36 mouse cellular contexts compared by ENCODE assay signal in the genomic region with DNA sequence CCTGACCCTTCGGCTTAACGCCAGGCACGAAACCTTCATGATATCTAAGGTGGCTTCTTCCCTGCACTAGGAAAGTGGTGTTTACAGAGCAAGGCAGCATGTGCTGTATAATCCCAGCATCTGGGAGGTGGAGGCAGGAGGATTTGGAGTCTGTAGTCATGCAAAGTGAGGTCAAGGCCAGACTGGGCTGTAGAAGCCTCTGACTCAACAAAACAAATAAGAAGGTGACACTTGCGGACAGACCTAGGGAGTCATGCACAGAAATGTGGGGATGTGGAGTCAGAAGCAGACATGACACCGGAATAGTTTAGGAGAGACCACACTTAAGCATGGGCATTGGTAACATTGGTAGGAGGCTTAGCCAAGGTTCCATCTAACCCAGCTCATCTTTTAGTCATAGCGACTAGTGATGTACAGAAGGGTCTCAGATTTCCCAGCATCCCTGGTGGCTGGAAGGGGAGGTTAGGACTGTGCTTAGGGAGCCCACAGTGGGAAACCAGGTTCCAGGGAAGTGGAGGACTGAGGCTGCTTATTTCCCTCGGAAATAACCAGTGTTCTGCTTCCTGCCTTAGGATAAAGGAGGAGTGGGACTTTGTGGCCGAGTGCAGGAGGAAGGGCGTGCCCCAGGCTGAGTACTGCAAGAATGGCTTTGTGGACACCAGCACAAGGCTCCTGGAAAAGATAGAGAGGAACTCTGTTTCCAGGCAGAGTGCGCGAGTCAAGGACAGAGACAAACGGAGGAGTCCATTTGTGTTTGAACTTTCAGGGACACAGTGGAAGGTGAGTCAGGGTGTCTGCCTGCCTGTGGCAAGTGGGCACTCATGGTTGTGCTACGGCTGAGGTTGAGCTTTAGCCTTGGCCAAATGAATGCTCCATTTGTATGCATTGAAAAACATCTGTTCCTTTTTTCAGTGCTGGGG. TPM values are rescaled to one million over a fixed set of nuclear protein-coding genes. Genes with fewer than 3 reads are reported as not detected.
A peak's percentile ranks its signal among the peaks of the same experiment; 100 is the strongest.
DNase-seq lines count a peak whose midpoint lies in the region; ATAC-seq and TF ChIP-seq lines count a peak whose summit lies in the region.
"Had no signal": no experiment of that assay in that cellular context is flagged by ENCODE, and none has a peak within 500 bp of the region (broad histone marks: within the 10 kb centered on the region; RNA-seq: fewer than 3 reads in every experiment).

No protein-coding gene starts in this region.

- no peak overlapping the region for H3K4me3 ChIP-seq in lung, postnatal 0 days (ENCODE audit: low read depth, low read length)
- no peak overlapping the region for H3K4me3 ChIP-seq in limb, embryonic 10.5 days
- H3K4me3 ChIP-seq in cerebellum, adult 2 months (replicated peaks; ENCODE audit: insufficient read depth, low read depth, low read length), result no peak overlapping the region
- H3K4me3 ChIP-seq: embryonic facial prominence, embryonic 10.5 days; forebrain, embryonic 15.5 days; limb, embryonic 12.5 days; midbrain, embryonic 15.5 days; neural tube, embryonic 12.5 days had no signal

- no peak overlapping the region for H3K9ac ChIP-seq in lung, postnatal 0 days (replicated peaks; ENCODE audit: low read depth)
- H3K9ac ChIP-seq: forebrain, embryonic 15.5 days; limb, embryonic 12.5 days; liver, postnatal 0 days; midbrain, embryonic 15.5 days; neural tube, embryonic 12.5 days had no signal

- no peaks in the 10 kb centered on the region for H3K9me3 ChIP-seq in lung, postnatal 0 days (ENCODE audit: low read length)
- no peaks in the 10 kb centered on the region for H3K9me3 ChIP-seq in limb, embryonic 10.5 days (replicated peaks)
- H3K9me3 ChIP-seq: embryonic facial prominence, embryonic 10.5 days; forebrain, embryonic 15.5 days; G1E; limb, embryonic 12.5 days; midbrain, embryonic 15.5 days; neural tube, embryonic 12.5 days had no signal

- WGBS in lung, postnatal 0 days, result 73% methylated on average over 13 of the region's 13 CpGs
- WGBS in limb, embryonic 10.5 days, result 86% methylated on average over 13 of the region's 13 CpGs
- 85% methylated on average over 13 of the region's 13 CpGs for WGBS in cerebellum, adult 2 months

- H3K4me2 ChIP-seq in lung, postnatal 0 days (replicated peaks; ENCODE audit: low read depth, low read length), result no peak overlapping the region
- H3K4me2 ChIP-seq: forebrain, embryonic 15.5 days; heart, embryonic 11.5 days; limb, embryonic 12.5 days; liver, embryonic 11.5 days; midbrain, embryonic 15.5 days; neural tube, embryonic 12.5 days had no signal

- peak; percentile 40 for ATAC-seq in lung, postnatal 0 days
- ATAC-seq: activated CD4-positive, CD25-positive, alpha-beta regulatory T cell, adult 4 months; forebrain, embryonic 15.5 days; hindbrain, postnatal 0 days; intestine, embryonic 16.5 days; liver, postnatal 0 days; midbrain, embryonic 15.5 days; Patski had no signal

- no peak for TF ChIP-seq POLR2A in cerebellum, adult 2 months (IDR thresholded peaks at IDR 0.05; ENCODE audit: borderline replicate concordance, insufficient read depth, low read length)

- H3K4me1 ChIP-seq in lung, postnatal 0 days (ENCODE audit: insufficient read depth, low read depth, low read length), result no peaks in the 10 kb centered on the region
- H3K4me1 ChIP-seq in limb, embryonic 10.5 days, result peaks cover 5% of the 10 kb centered on the region; the same call in 1 of the 2 replicates
- no peaks in the 10 kb centered on the region for H3K4me1 ChIP-seq in cerebellum, adult 2 months (ENCODE audit: control insufficient read depth, insufficient read depth, low read length)
- H3K4me1 ChIP-seq: embryonic facial prominence, embryonic 10.5 days; forebrain, embryonic 15.5 days; midbrain, embryonic 15.5 days; neural tube, embryonic 12.5 days had no signal

- no peaks in the 10 kb centered on the region for H3K36me3 ChIP-seq in lung, postnatal 0 days (ENCODE audit: insufficient read depth, low read length)
- H3K36me3 ChIP-seq in limb, embryonic 10.5 days, result no peaks in the 10 kb centered on the region
- H3K36me3 ChIP-seq: embryonic facial prominence, embryonic 10.5 days; forebrain, embryonic 15.5 days; G1E; limb, embryonic 12.5 days; midbrain, embryonic 15.5 days; neural tube, embryonic 12.5 days had no signal

- DNase-seq in adrenal gland, adult (ENCODE audit: inconsistent age in 2 of 2, low spot score in 1 of 2), result peak; percentile 79 to 90
- DNase-seq in adrenal gland, adult 18-20 months (ENCODE audit: low spot score in 2 of 2), result no peak
- peak; percentile 15 for DNase-seq in lung, postnatal 0 days (ENCODE audit: low spot score)
- DNase-seq in lung, postnatal 14 days, result no peak
- peak; percentile 92 for DNase-seq in R1 (ENCODE audit: low read depth, low spot score)
- DNase-seq in adrenal gland, postnatal 36 days, result peak; percentile 59 to 70
- no peak for DNase-seq in limb, embryonic 10.5 days (ENCODE audit: low spot score)
- no peak for DNase-seq in cerebellum, adult 2 months
- DNase-seq: cerebellum, adult 9-11 months; gastrocnemius, postnatal 36 days; heart, postnatal 10 days; kidney, adult 9 months; kidney, postnatal 14 days; liver, postnatal 0 days; right cerebral cortex, postnatal 25 days; spleen, adult 18-20 months had no signal

- H3K27ac ChIP-seq in lung, postnatal 0 days (ENCODE audit: low read length), result no peak overlapping the region
- no peak overlapping the region for H3K27ac ChIP-seq in limb, embryonic 10.5 days
- H3K27ac ChIP-seq in cerebellum, adult 2 months (ENCODE audit: insufficient read depth, low read length), result no peak overlapping the region
- H3K27ac ChIP-seq: embryonic facial prominence, embryonic 10.5 days; forebrain, embryonic 15.5 days; hindbrain, postnatal 0 days; limb, embryonic 12.5 days; midbrain, embryonic 15.5 days; neural tube, embryonic 12.5 days had no signal

- H3K27me3 ChIP-seq in lung, postnatal 0 days (replicated peaks; ENCODE audit: insufficient read depth, low read length), result no peaks in the 10 kb centered on the region
- peaks cover 9% of the 10 kb centered on the region for H3K27me3 ChIP-seq in limb, embryonic 10.5 days (ENCODE audit: low read depth, poor library complexity, severe bottlenecking)
- H3K27me3 ChIP-seq in cerebellum, adult 2 months (ENCODE audit: control insufficient read depth, insufficient read depth, low read length), result no peaks in the 10 kb centered on the region
- H3K27me3 ChIP-seq: forebrain, embryonic 15.5 days; midbrain, embryonic 15.5 days; Patski had no signal

- TF ChIP-seq EP300 in lung, postnatal 0 days (IDR thresholded peaks at IDR 0.05), result no peak

- TF ChIP-seq CTCF in lung, postnatal 0 days (IDR thresholded peaks at IDR 0.05), result no peak
- no peak for TF ChIP-seq CTCF in cerebellum, adult 2 months (IDR thresholded peaks at IDR 0.05; ENCODE audit: borderline replicate concordance, insufficient read depth, low read depth, low read length)

RNA-seq across cellular contexts. Expression of a gene that starts 9.1 kb away (rescaled TPM):
- total RNA-seq in adrenal gland, adult 18-20 months (2021), result 10 to 100 TPM in 1 of 2 experiments, 1 to 10 TPM in 1; 4.0 to 10.4 TPM
- 1.6 and 2.2 TPM in 2 replicates for polyA plus RNA-seq in lung, postnatal 0 days (2015; fragmentation: Nextera tagmentation; extraction: Ambion mirVana)
- total RNA-seq in adrenal gland, postnatal 36 days (2021), result 10 to 100 TPM in 1 of 2 experiments, 1 to 10 TPM in 1; 7.9 to 11.1 TPM
- 0.08 and 0.20 TPM in 2 replicates for polyA plus RNA-seq in limb, embryonic 10.5 days (2016; fragmentation: Nextera tagmentation; extraction: Ambion mirVana)
- polyA plus RNA-seq in cerebellum, adult 2 months (2012; rRNA removed), result 3.2 and 3.5 TPM in 2 replicates
- polyA plus RNA-seq: G1E, Patski had no signal

RNA-seq across cellular contexts. Expression of a gene that starts 14.5 kb away (rescaled TPM):
- total RNA-seq in adrenal gland, adult 18-20 months (2021), result not detected
- 0.19 and 0.20 TPM in 2 replicates for polyA plus RNA-seq in lung, postnatal 0 days (2015; fragmentation: Nextera tagmentation; extraction: Ambion mirVana)
- not detected for total RNA-seq in adrenal gland, postnatal 36 days (2021)
- not detected in 2 replicates for polyA plus RNA-seq in limb, embryonic 10.5 days (2016; fragmentation: Nextera tagmentation; extraction: Ambion mirVana)
- polyA plus RNA-seq in cerebellum, adult 2 months (2012; rRNA removed), result 7.2 and 7.5 TPM in 2 replicates
- total RNA-seq: gastrocnemius, postnatal 36 days; heart, postnatal 10 days; hindbrain, postnatal 0 days; megakaryocyte, adult 5-6 weeks had no signal
- polyA plus RNA-seq: brain, embryonic 14.5 days; embryonic facial prominence, embryonic 10.5 days; forebrain, embryonic 15.5 days; G1E; heart, embryonic 11.5 days; hindbrain, embryonic 11.5 days; intestine, embryonic 16.5 days; limb, embryonic 12.5 days; liver, embryonic 11.5 days; liver, postnatal 0 days; midbrain, embryonic 15.5 days; neural tube, embryonic 12.5 days; Patski; urinary bladder, adult 2 months had no signal

RNA-seq across cellular contexts. Expression of a gene that starts 29.9 kb away (rescaled TPM):
- total RNA-seq in adrenal gland, adult 18-20 months (2021), result 1 to 10 TPM; 3.8 to 5.4 TPM
- polyA plus RNA-seq in lung, postnatal 0 days (2015; fragmentation: Nextera tagmentation; extraction: Ambion mirVana), result 1.7 and 3.0 TPM in 2 replicates
- total RNA-seq in adrenal gland, postnatal 36 days (2021), result 1 to 10 TPM; 2.3 to 4.9 TPM
- 0.24 TPM in 1 of 2 replicates, not detected in the other for polyA plus RNA-seq in limb, embryonic 10.5 days (2016; fragmentation: Nextera tagmentation; extraction: Ambion mirVana)
- 0.34 and 0.63 TPM in 2 replicates for polyA plus RNA-seq in cerebellum, adult 2 months (2012; rRNA removed)
- total RNA-seq: megakaryocyte, adult 5-6 weeks had no signal
- polyA plus RNA-seq: activated CD4-positive, CD25-positive, alpha-beta regulatory T cell, adult 4 months; forebrain, embryonic 15.5 days; G1E; hindbrain, embryonic 11.5 days; hindbrain, postnatal 0 days; limb, embryonic 12.5 days; midbrain, embryonic 15.5 days; neural tube, embryonic 12.5 days had no signal

RNA-seq across cellular contexts. Expression of a gene that starts 43.8 kb away (rescaled TPM):
- not detected for total RNA-seq in adrenal gland, adult 18-20 months (2021)
- polyA plus RNA-seq in lung, postnatal 0 days (2015; fragmentation: Nextera tagmentation; extraction: Ambion mirVana), result not detected in 2 replicates
- not detected for total RNA-seq in adrenal gland, postnatal 36 days (2021)
- not detected in 2 replicates for polyA plus RNA-seq in limb, embryonic 10.5 days (2016; fragmentation: Nextera tagmentation; extraction: Ambion mirVana)
- polyA plus RNA-seq in cerebellum, adult 2 months (2012; rRNA removed), result not detected in 2 replicates
- total RNA-seq: G1E; heart, postnatal 10 days; hindbrain, postnatal 0 days; layer of hippocampus, adult 18-20 months; layer of hippocampus, postnatal 25 days; left cerebral cortex, postnatal 10 days; megakaryocyte, adult 5-6 weeks had no signal
- polyA plus RNA-seq: brain, embryonic 14.5 days; cortical plate, adult 2 months; embryonic facial prominence, embryonic 10.5 days; forebrain, embryonic 15.5 days; G1E; heart, embryonic 11.5 days; hindbrain, embryonic 11.5 days; hindbrain, postnatal 0 days; intestine, embryonic 16.5 days; limb, embryonic 12.5 days; liver, embryonic 11.5 days; liver, postnatal 0 days; midbrain, embryonic 15.5 days; neural tube, embryonic 12.5 days; Patski; urinary bladder, adult 2 months had no signal

RNA-seq across cellular contexts. Expression of a gene that starts 58.6 kb away (rescaled TPM):
- 1 to 10 TPM; 1.2 to 1.7 TPM for total RNA-seq in adrenal gland, adult 18-20 months (2021)
- 11.3 and 16.1 TPM in 2 replicates for polyA plus RNA-seq in lung, postnatal 0 days (2015; fragmentation: Nextera tagmentation; extraction: Ambion mirVana)
- 1 to 10 TPM in 1 of 2 experiments, under 1 TPM in 1; 0.66 to 1.1 TPM for total RNA-seq in adrenal gland, postnatal 36 days (2021)
- polyA plus RNA-seq in limb, embryonic 10.5 days (2016; fragmentation: Nextera tagmentation; extraction: Ambion mirVana), result not detected in 2 replicates
- polyA plus RNA-seq in cerebellum, adult 2 months (2012; rRNA removed), result 0.49 and 1.6 TPM in 2 replicates
- total RNA-seq: gastrocnemius, postnatal 36 days; layer of hippocampus, adult 18-20 months had no signal
- polyA plus RNA-seq: activated CD4-positive, CD25-positive, alpha-beta regulatory T cell, adult 4 months; cortical plate, adult 2 months; embryonic facial prominence, embryonic 10.5 days; G1E; hindbrain, embryonic 11.5 days; urinary bladder, adult 2 months had no signal

Comparison
In these comparisons a context has a peak if more than half of its experiments do, and no peak if none do; other contexts are left out.
1. DNase-seq: peak in adrenal gland, adult (2 of 2), lung, postnatal 0 days (single experiment), R1 (single experiment) and adrenal gland, postnatal 36 days (2 of 2); none in adrenal gland, adult 18-20 months (0 of 2), lung, postnatal 14 days (single experiment), limb, embryonic 10.5 days (single experiment) and cerebellum, adult 2 months (0 of 2).